In the genomic region with DNA sequence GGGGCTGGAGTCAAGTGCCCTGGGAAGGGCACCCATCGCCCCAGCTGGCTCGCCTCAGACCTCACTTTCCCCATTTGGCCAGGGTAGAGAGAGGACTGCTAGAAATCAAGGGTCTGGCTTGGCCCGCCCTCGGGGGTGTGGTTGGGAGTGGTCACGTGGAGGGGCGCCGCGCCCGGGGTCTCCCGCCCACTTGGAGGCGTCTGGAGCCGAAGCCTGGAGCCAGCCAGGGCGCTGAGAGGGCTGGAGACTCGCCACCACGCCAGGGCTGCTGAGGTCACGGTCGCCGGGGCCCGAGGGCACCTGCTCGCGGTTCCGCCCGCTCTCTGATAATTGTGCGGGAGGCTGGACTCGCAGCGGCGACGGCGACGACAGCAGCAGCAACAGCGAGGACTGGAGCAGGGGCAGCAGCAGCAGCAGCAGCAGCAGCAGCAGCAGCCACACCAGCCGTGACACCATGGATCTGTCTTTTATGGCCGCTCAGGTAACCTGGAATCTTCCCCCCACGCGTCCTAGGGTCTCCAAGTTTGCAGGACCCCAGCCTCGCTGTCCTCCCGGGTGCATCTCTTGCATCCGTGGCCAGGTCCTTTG, we compare ENCODE assay signal across 9 mouse cellular contexts. TPM values are rescaled to one million over a fixed set of nuclear protein-coding genes. Genes with fewer than 3 reads are reported as not detected.
A peak's percentile ranks its signal among the peaks of the same experiment; 100 is the strongest.
DNase-seq lines count a peak whose midpoint lies in the region; ATAC-seq and TF ChIP-seq lines count a peak whose summit lies in the region.
"Had no signal": no experiment of that assay in that cellular context is flagged by ENCODE, and none has a peak within 500 bp of the region (broad histone marks: within the 10 kb centered on the region; RNA-seq: fewer than 3 reads in every experiment).

Gene D430019H16Rik (plus strand): TSS at position 187 of the 588 bp plus-strand sequence.

- WGBS in forebrain, embryonic 10.5 days: under 1% methylated on average over 38 of the region's 38 CpGs
- under 1% methylated on average over 38 of the region's 38 CpGs for WGBS in heart, embryonic 12.5 days
- under 1% methylated on average over 38 of the region's 38 CpGs for WGBS in kidney, embryonic 14.5 days
- under 1% methylated on average over 32 of the region's 38 CpGs for WGBS in limb, embryonic 14.5 days
- under 1% methylated on average over 38 of the region's 38 CpGs for WGBS in midbrain, embryonic 16.5 days

- H3K9ac ChIP-seq in heart, embryonic 12.5 days: peak within 1 kb of the TSS; percentile 70
- H3K9ac ChIP-seq in kidney, embryonic 14.5 days (ENCODE audit: low read depth, low read length): peak within 1 kb of the TSS; percentile 59
- H3K9ac ChIP-seq in limb, embryonic 14.5 days (ENCODE audit: low read depth, low read length, severe bottlenecking): peak within 1 kb of the TSS; percentile 77
- peak within 1 kb of the TSS; percentile 86 for H3K9ac ChIP-seq in midbrain, embryonic 16.5 days (ENCODE audit: low read depth, low read length)

- peak; percentile 14 to 33 for DNase-seq in cerebellum, adult 18-20 months
- DNase-seq in forebrain, embryonic 10.5 days (ENCODE audit: extremely low spot score, low spot score): peak; percentile 90
- DNase-seq in limb, embryonic 14.5 days (ENCODE audit: low spot score): peak; percentile 84
- peak; percentile 61 for DNase-seq in urinary bladder, postnatal 25 days (ENCODE audit: low spot score)

- 0 out of 2 replicates have a peak, but pooled peaks have one; percentile 73 for TF ChIP-seq POLR2A in limb, embryonic 14.5 days (IDR thresholded peaks at IDR 0.05; ENCODE audit: borderline replicate concordance, extremely low read depth, insufficient read depth, insufficient read length)

- ATAC-seq in cerebellum, adult (ENCODE audit: insufficient number of reproducible peaks, low FRiP score, low TSS enrichment): no peak
- ATAC-seq in heart, embryonic 12.5 days (ENCODE audit: insufficient number of reproducible peaks, low FRiP score): peak; percentile 77
- ATAC-seq in kidney, embryonic 14.5 days (ENCODE audit: low FRiP score, low TSS enrichment): peak; percentile 94
- ATAC-seq in limb, embryonic 14.5 days (ENCODE audit: low FRiP score, low read depth): peak; percentile 93
- peak; percentile 75 for ATAC-seq in midbrain, embryonic 16.5 days

- H3K27ac ChIP-seq in forebrain, embryonic 10.5 days: peak within 1 kb of the TSS; percentile 86
- H3K27ac ChIP-seq in heart, embryonic 12.5 days (ENCODE audit: poor library complexity, severe bottlenecking): no peak within 1 kb of the TSS
- H3K27ac ChIP-seq in kidney, embryonic 14.5 days (ENCODE audit: low read depth, low read length): no peak within 1 kb of the TSS
- H3K27ac ChIP-seq in limb, embryonic 14.5 days (replicated peaks; ENCODE audit: low read depth, low read length): peak within 1 kb of the TSS; percentile 55
- peak within 1 kb of the TSS; percentile 85 for H3K27ac ChIP-seq in midbrain, embryonic 16.5 days (ENCODE audit: low read length)
- H3K27ac ChIP-seq: macrophage had no signal

- peak within 1 kb of the TSS; percentile 95 for H3K4me2 ChIP-seq in heart, embryonic 12.5 days
- H3K4me2 ChIP-seq in kidney, embryonic 14.5 days (replicated peaks; ENCODE audit: low read depth, low read length): peak within 1 kb of the TSS; percentile 90
- H3K4me2 ChIP-seq in limb, embryonic 14.5 days (replicated peaks; ENCODE audit: low read depth, low read length, severe bottlenecking): peak within 1 kb of the TSS; percentile 67
- peak within 1 kb of the TSS; percentile 55 for H3K4me2 ChIP-seq in midbrain, embryonic 16.5 days (ENCODE audit: low read length)

- H3K4me3 ChIP-seq in forebrain, embryonic 10.5 days: peak within 1 kb of the TSS; percentile 78
- peak within 1 kb of the TSS; percentile 58 for H3K4me3 ChIP-seq in heart, embryonic 12.5 days
- H3K4me3 ChIP-seq in kidney, embryonic 14.5 days (ENCODE audit: low read length): peak within 1 kb of the TSS; percentile 65
- peak within 1 kb of the TSS; percentile 65 for H3K4me3 ChIP-seq in limb, embryonic 14.5 days (replicated peaks; ENCODE audit: low read length)
- H3K4me3 ChIP-seq in midbrain, embryonic 16.5 days (ENCODE audit: low read depth, low read length): peak within 1 kb of the TSS; percentile 73

- H3K27me3 ChIP-seq in forebrain, embryonic 10.5 days (ENCODE audit: poor library complexity, severe bottlenecking): peaks cover 7% of the 10 kb centered on the region; the same call in 1 of the 2 replicates
- H3K27me3 ChIP-seq in heart, embryonic 12.5 days (replicated peaks): peaks cover 17% of the 10 kb centered on the region
- H3K27me3 ChIP-seq in kidney, embryonic 14.5 days (ENCODE audit: control insufficient read depth, insufficient read depth, low read length): no peaks in the 10 kb centered on the region
- no peaks in the 10 kb centered on the region for H3K27me3 ChIP-seq in limb, embryonic 14.5 days (ENCODE audit: control insufficient read depth, insufficient read depth, low read length)
- no peaks in the 10 kb centered on the region for H3K27me3 ChIP-seq in midbrain, embryonic 16.5 days (ENCODE audit: control insufficient read depth, insufficient read depth, low read depth, low read length)

- H3K36me3 ChIP-seq in forebrain, embryonic 10.5 days (replicated peaks): no peaks in the 10 kb centered on the region
- H3K36me3 ChIP-seq in heart, embryonic 12.5 days: no peaks in the 10 kb centered on the region
- H3K36me3 ChIP-seq in kidney, embryonic 14.5 days (ENCODE audit: control insufficient read depth, insufficient read depth, low read length): no peaks in the 10 kb centered on the region
- no peaks in the 10 kb centered on the region for H3K36me3 ChIP-seq in limb, embryonic 14.5 days (ENCODE audit: control insufficient read depth, insufficient read depth, low read length)
- no peaks in the 10 kb centered on the region for H3K36me3 ChIP-seq in midbrain, embryonic 16.5 days (ENCODE audit: control insufficient read depth, insufficient read depth, low read length)

- no peaks in the 10 kb centered on the region for H3K9me3 ChIP-seq in forebrain, embryonic 10.5 days
- H3K9me3 ChIP-seq in heart, embryonic 12.5 days (replicated peaks): no peaks in the 10 kb centered on the region
- H3K9me3 ChIP-seq in kidney, embryonic 14.5 days (ENCODE audit: control insufficient read depth, low read length): no peaks in the 10 kb centered on the region
- H3K9me3 ChIP-seq in limb, embryonic 14.5 days (ENCODE audit: control insufficient read depth, low read length): no peaks in the 10 kb centered on the region
- H3K9me3 ChIP-seq in midbrain, embryonic 16.5 days (replicated peaks; ENCODE audit: control insufficient read depth, low read length, poor library complexity, severe bottlenecking): no peaks in the 10 kb centered on the region

- peaks cover 43% of the 10 kb centered on the region for H3K4me1 ChIP-seq in forebrain, embryonic 10.5 days
- H3K4me1 ChIP-seq in heart, embryonic 12.5 days (replicated peaks): peaks cover 12% of the 10 kb centered on the region
- H3K4me1 ChIP-seq in kidney, embryonic 14.5 days (ENCODE audit: control insufficient read depth, insufficient read depth, low read length): peaks cover 3% of the 10 kb centered on the region; the same call in 1 of the 2 replicates
- peaks cover 24% of the 10 kb centered on the region for H3K4me1 ChIP-seq in limb, embryonic 14.5 days (ENCODE audit: control insufficient read depth, insufficient read depth, low read length)
- H3K4me1 ChIP-seq in midbrain, embryonic 16.5 days (ENCODE audit: control insufficient read depth, insufficient read depth, low read length): peaks cover 37% of the 10 kb centered on the region

RNA-seq across cellular contexts. Expression of gene D430019H16Rik, which starts in this region (rescaled TPM):
- 1.9 and 2.2 TPM in 2 replicates for polyA plus RNA-seq in forebrain, embryonic 10.5 days (2016; fragmentation: Nextera tagmentation; extraction: Ambion mirVana)
- polyA plus RNA-seq in heart, embryonic 12.5 days (2016; fragmentation: Nextera tagmentation; extraction: Ambion mirVana): 0.36 and 0.37 TPM in 2 replicates
- polyA plus RNA-seq in kidney, embryonic 14.5 days (2014; fragmentation: Nextera tagmentation; extraction: Ambion mirVana): 2.5 and 3.1 TPM in 2 replicates
- polyA plus RNA-seq in limb, embryonic 14.5 days (2012; rRNA removed): 19.3 and 21.4 TPM in 2 replicates
- 4.2 and 5.1 TPM in 2 replicates for polyA plus RNA-seq in limb, embryonic 14.5 days (2014; fragmentation: Nextera tagmentation; extraction: Ambion mirVana)
- 16.3 and 16.7 TPM in 2 replicates for polyA plus RNA-seq in midbrain, embryonic 16.5 days (2015; fragmentation: Nextera tagmentation; extraction: Ambion mirVana)
- polyA plus RNA-seq: macrophage had no signal

Comparison
In these comparisons a context has a peak if more than half of its experiments do, and no peak if none do; other contexts are left out.
1. Peak in ATAC-seq, H3K4me3 ChIP-seq, H3K9ac ChIP-seq and H3K4me2 ChIP-seq in heart, embryonic 12.5 days; RNA of the gene not detected or under 1 TPM.
2. DNase-seq: peak in every context shown above with its lines; median percentile 90 in forebrain, embryonic 10.5 days; 84 in limb, embryonic 14.5 days; 61 in urinary bladder, postnatal 25 days; 24 in cerebellum, adult 18-20 months.
3. H3K27ac ChIP-seq: peak in forebrain, embryonic 10.5 days (single experiment), limb, embryonic 14.5 days (single experiment) and midbrain, embryonic 16.5 days (single experiment); none in heart, embryonic 12.5 days (single experiment) and kidney, embryonic 14.5 days (single experiment).
4. Peak in every context shown above with its lines, with median percentiles within 50 percentile points of each other: H3K4me3 ChIP-seq, H3K4me2 ChIP-seq and H3K9ac ChIP-seq.